Mouse (Mus musculus) adrenal gland, adult (tissue): ENCODE results near the gene Cd1d1.

Source experiments
- DNase-seq, 2 experiments: peaks; one replicate each; pipeline ENCODE4 v3.0.0; 2022 to 2023; ENCODE audit warnings: low spot score in 1 of 2; ENCODE audit not compliant: inconsistent age in 2 of 2

Gene Cd1d1

GRCm38 (mm10) chr3:86962665-86963435 is 36.4 kb downstream of the Cd1d1 start:
- no peak for DNase-seq

GRCm38 (mm10) chr3:86961395-86961669 is 37.9 kb downstream of the Cd1d1 start:
- no peak for DNase-seq

DNA sequence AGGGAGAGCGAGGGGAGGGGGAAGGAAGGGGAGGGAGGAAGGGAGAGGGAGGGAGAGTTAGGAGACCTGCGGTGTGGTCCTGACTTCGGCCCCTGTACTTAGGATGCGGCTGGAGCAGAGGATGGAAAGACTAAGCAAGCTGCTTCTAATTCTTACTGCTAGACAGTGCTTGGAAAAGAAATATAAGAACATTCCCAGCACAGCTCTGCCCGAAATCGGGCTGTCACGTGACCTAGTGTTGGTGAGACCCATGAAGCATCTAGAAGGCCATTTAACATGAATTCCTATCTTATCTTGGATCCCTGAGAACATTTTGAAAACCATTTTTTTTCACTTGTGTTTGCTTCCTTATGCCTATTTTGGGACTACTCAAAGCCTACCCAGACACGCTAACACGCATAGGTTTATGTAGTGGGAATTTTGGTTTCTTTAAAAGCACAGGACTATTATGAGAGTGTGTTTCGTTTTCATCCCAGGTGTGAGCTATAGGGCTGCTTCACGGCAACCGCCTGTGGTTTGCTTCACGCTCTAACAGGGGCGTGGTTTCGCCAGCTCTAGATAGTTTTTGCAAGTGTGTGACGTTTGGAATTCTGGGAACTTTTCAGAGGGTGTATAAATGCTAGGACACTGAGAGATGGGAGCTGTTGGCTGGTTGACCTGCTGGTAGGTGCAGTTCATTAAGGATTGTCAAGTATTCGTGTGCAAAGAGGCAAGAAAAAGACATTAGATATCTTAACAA is 38.4 kb downstream of the Cd1d1 start:
- DNase-seq = no peak

DNA sequence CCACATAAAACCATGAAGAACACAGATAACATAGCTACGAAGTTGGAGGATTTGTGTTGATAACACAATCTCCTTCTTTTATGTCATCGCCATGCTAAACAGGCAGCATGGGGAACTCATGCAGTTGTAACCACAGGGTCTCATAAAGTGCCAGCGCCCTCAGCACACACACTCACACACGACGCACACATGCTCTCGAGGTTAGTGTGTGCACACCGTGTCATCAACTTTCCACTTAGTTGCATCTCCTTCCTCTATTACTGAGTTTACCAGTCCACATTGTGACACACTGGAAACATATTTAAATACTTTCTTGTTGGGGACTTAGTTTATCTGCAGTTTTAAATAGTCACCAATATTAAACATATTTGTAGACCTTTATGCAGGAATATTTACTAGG is 40.2 kb downstream of the Cd1d1 start:
- no peak for DNase-seq

GRCm38 (mm10) chr3:86955376-86955775 is 43.9 kb downstream of the Cd1d1 start:
- no peak for DNase-seq

DNA sequence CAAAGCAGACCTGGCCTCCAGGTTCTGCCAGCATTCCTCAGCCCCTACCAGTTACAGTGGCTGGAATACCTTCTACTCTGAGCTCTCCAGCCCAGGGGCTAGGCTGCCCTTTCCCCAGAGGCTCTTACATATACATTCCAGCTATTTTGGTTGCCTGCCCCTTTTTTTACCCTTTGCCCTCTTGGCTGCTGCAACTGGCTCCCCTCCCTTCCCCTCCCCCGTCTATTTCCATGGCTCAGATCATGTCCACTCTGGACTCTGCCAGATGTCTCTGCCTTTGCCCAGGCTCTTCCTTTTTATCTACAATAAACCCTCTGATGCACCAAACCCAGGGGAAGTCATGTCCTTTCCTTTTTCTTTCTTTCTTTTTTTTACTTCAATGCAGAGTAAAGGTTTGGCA is 44.7 kb downstream of the Cd1d1 start:
- DNase-seq = no peak

DNA sequence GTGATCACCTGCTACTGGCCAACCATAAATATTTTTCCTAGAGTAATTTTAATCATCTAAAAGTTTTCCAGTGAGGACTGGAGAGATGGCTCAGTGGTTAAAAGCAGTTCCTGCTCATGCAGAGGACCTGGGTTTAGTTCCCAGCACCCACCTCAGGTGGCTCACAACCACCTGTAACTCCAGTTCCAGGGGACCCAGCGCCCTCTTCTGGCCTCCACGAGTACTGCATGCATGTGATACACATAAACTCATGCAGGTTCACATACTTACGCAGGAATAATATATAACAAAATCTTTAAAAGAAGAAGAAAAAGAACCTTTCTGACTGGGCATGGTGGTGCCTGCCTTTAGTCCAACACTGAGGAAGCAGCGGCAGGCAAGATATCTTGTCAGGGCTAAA is 45.4 kb downstream of the Cd1d1 start:
- DNase-seq = no peak

- no peak for DNase-seq
These were observed 48.6 kb downstream of the Cd1d1 start for GRCm38 (mm10) chr3:86950652-86951051.
